In genomic region chr1:52251038-52251735, GRCm38 (mm10) we compare ENCODE assay signal across 20 mouse cellular contexts. TPM values are rescaled to one million over a fixed set of nuclear protein-coding genes. Genes with fewer than 3 reads are reported as not detected.
DNase-seq lines count a peak whose midpoint lies in the region; ATAC-seq and TF ChIP-seq lines count a peak whose summit lies in the region.
"Had no signal": no experiment of that assay in that cellular context is flagged by ENCODE, and none has a peak within 500 bp of the region (broad histone marks: within the 10 kb centered on the region; RNA-seq: fewer than 3 reads in every experiment).

No protein-coding gene starts in this region.

- intact Hi-C loops in left cerebral cortex, adult 2 months (cut with DNase I), result no loop called here

- H3K9me3 ChIP-seq in heart, embryonic 13.5 days, result no peaks in the 10 kb centered on the region
- no peaks in the 10 kb centered on the region for H3K9me3 ChIP-seq in intestine, embryonic 16.5 days (ENCODE audit: control insufficient read depth, low read length)
- H3K9me3 ChIP-seq in stomach, postnatal 0 days (ENCODE audit: control insufficient read depth, low read length), result no peaks in the 10 kb centered on the region
- H3K9me3 ChIP-seq: embryonic facial prominence, embryonic 12.5 days; liver, embryonic 15.5 days; midbrain, embryonic 15.5 days had no signal

- H3K4me1 ChIP-seq in heart, embryonic 13.5 days, result peaks cover 21% of the 10 kb centered on the region
- peaks cover 8% of the 10 kb centered on the region; the same call in 1 of the 2 replicates for H3K4me1 ChIP-seq in intestine, embryonic 16.5 days (ENCODE audit: control insufficient read depth, insufficient read depth, low read length)
- no peaks in the 10 kb centered on the region for H3K4me1 ChIP-seq in stomach, postnatal 0 days (replicated peaks; ENCODE audit: control insufficient read depth, insufficient read depth)
- H3K4me1 ChIP-seq: embryonic facial prominence, embryonic 12.5 days; liver, embryonic 15.5 days; midbrain, embryonic 15.5 days had no signal

- no peaks in the 10 kb centered on the region for H3K36me3 ChIP-seq in heart, embryonic 13.5 days
- no peaks in the 10 kb centered on the region for H3K36me3 ChIP-seq in intestine, embryonic 16.5 days (ENCODE audit: control insufficient read depth, insufficient read depth, low read length)
- H3K36me3 ChIP-seq in stomach, postnatal 0 days (ENCODE audit: control insufficient read depth, insufficient read depth, low read length), result no peaks in the 10 kb centered on the region
- H3K36me3 ChIP-seq: embryonic facial prominence, embryonic 12.5 days; liver, embryonic 15.5 days; midbrain, embryonic 15.5 days had no signal

- no peak for DNase-seq in heart, adult 8-10 months (ENCODE audit: low spot score)
- DNase-seq in kidney, adult 8-10 months, result peak; percentile 73 to 82
- DNase-seq in kidney, postnatal 25 days, result peak; percentile 53 to 81
- DNase-seq in urinary bladder, postnatal 10 days (ENCODE audit: low spot score), result no peak
- no peak for DNase-seq in stomach, postnatal 0 days (ENCODE audit: low spot score)
- no peak for DNase-seq in left cerebral cortex, adult 2 months (ENCODE audit: extremely low spot score in 1 of 2, low spot score in 2 of 2)
- DNase-seq: adrenal gland, postnatal 36 days; cerebellum, adult 2 months; lung, postnatal 10 days; right cerebral cortex, adult 18-20 months; spleen, adult 18-20 months had no signal

- ATAC-seq in heart, embryonic 13.5 days (ENCODE audit: extremely low read depth, insufficient number of reproducible peaks, low FRiP score, low TSS enrichment), result no peak
- 0 out of 2 replicates have a peak, but pooled peaks have one; percentile 10 for ATAC-seq in intestine, embryonic 16.5 days
- ATAC-seq in stomach, postnatal 0 days (ENCODE audit: low FRiP score, low TSS enrichment), result no peak
- ATAC-seq: forebrain, embryonic 16.5 days; hindbrain, embryonic 16.5 days; midbrain, embryonic 15.5 days had no signal

- TF ChIP-seq EP300 in stomach, postnatal 0 days (optimal IDR thresholded peaks at IDR 0.05), result no peak

- no peak for TF ChIP-seq CTCF in stomach, postnatal 0 days (IDR thresholded peaks at IDR 0.05; ENCODE audit: low read depth)
- no peak for TF ChIP-seq CTCF in left cerebral cortex, adult 2 months (IDR thresholded peaks at IDR 0.05)

- H3K27ac ChIP-seq in heart, embryonic 13.5 days (replicated peaks), result peak overlapping the region; percentile 46
- H3K27ac ChIP-seq in intestine, embryonic 16.5 days (ENCODE audit: low read length), result no peak overlapping the region
- no peak overlapping the region for H3K27ac ChIP-seq in stomach, postnatal 0 days (replicated peaks)
- no peak overlapping the region for H3K27ac ChIP-seq in left cerebral cortex, adult 2 months
- H3K27ac ChIP-seq: embryonic facial prominence, embryonic 12.5 days; layer of hippocampus, adult 2 months; liver, embryonic 15.5 days; midbrain, embryonic 15.5 days had no signal

- no peak overlapping the region for H3K9ac ChIP-seq in heart, embryonic 13.5 days
- no peak overlapping the region for H3K9ac ChIP-seq in intestine, embryonic 16.5 days (ENCODE audit: low read depth, low read length)
- H3K9ac ChIP-seq in stomach, postnatal 0 days (ENCODE audit: low read length), result no peak overlapping the region
- H3K9ac ChIP-seq: embryonic facial prominence, embryonic 12.5 days; liver, embryonic 15.5 days; midbrain, embryonic 15.5 days had no signal

- H3K4me3 ChIP-seq in heart, embryonic 13.5 days, result no peak overlapping the region
- H3K4me3 ChIP-seq in intestine, embryonic 16.5 days (ENCODE audit: low read length), result no peak overlapping the region
- no peak overlapping the region for H3K4me3 ChIP-seq in stomach, postnatal 0 days (ENCODE audit: low read depth, low read length)
- H3K4me3 ChIP-seq in left cerebral cortex, adult 2 months, result no peak overlapping the region
- H3K4me3 ChIP-seq: embryonic facial prominence, embryonic 12.5 days; layer of hippocampus, adult 2 months; liver, embryonic 15.5 days; megakaryocyte, embryonic 14.5 days; midbrain, embryonic 15.5 days had no signal

- 40% methylated on average over 7 of the region's 7 CpGs for whole genome bisulfite sequencing in heart, embryonic 13.5 days
- WGBS in intestine, embryonic 16.5 days, result 70% methylated on average over 7 of the region's 7 CpGs
- WGBS in stomach, postnatal 0 days, result 70% methylated on average over 7 of the region's 7 CpGs

- no peaks in the 10 kb centered on the region; the same call in 1 of the 2 replicates for H3K27me3 ChIP-seq in heart, embryonic 13.5 days (replicated peaks)
- H3K27me3 ChIP-seq in intestine, embryonic 16.5 days (replicated peaks; ENCODE audit: control insufficient read depth, insufficient read depth, low read length), result no peaks in the 10 kb centered on the region
- H3K27me3 ChIP-seq in stomach, postnatal 0 days (ENCODE audit: control insufficient read depth, insufficient read depth, low read length), result no peaks in the 10 kb centered on the region
- H3K27me3 ChIP-seq: embryonic facial prominence, embryonic 12.5 days; liver, embryonic 15.5 days; midbrain, embryonic 15.5 days had no signal

- H3K4me2 ChIP-seq in heart, embryonic 13.5 days, result peak overlapping the region; percentile 50
- H3K4me2 ChIP-seq in intestine, embryonic 16.5 days (ENCODE audit: low read depth, low read length), result no peak overlapping the region
- no peak overlapping the region for H3K4me2 ChIP-seq in stomach, postnatal 0 days (replicated peaks; ENCODE audit: low read depth)
- H3K4me2 ChIP-seq: embryonic facial prominence, embryonic 12.5 days; liver, embryonic 15.5 days; midbrain, embryonic 15.5 days had no signal

RNA-seq across cellular contexts. Expression of gene Gls, which starts 18.2 kb away (rescaled TPM):
- 14.7 and 20.5 TPM in 2 replicates for polyA plus RNA-seq in heart, embryonic 13.5 days (2015; fragmentation: Nextera tagmentation; extraction: Ambion mirVana)
- 10 to 100 TPM; 66.5 to 87.3 (median 81.9) TPM for total RNA-seq in heart, adult 8-10 months (2022)
- polyA plus RNA-seq in intestine, embryonic 16.5 days (2015; fragmentation: Nextera tagmentation; extraction: Ambion mirVana), result 21.0 and 22.9 TPM in 2 replicates
- polyA plus RNA-seq in stomach, postnatal 0 days (2015; fragmentation: Nextera tagmentation; extraction: Ambion mirVana), result 10.4 TPM in 2 replicates
- 100 to 1,000 TPM; 402 to 406 TPM for total RNA-seq in left cerebral cortex, adult 2 months (2021)

Comparison
In these comparisons a context has a peak if more than half of its experiments do, and no peak if none do; other contexts are left out.
1. DNase-seq: peak in kidney, adult 8-10 months (2 of 2) and kidney, postnatal 25 days (2 of 2); none in heart, adult 8-10 months (single experiment), urinary bladder, postnatal 10 days (single experiment), stomach, postnatal 0 days (single experiment) and left cerebral cortex, adult 2 months (0 of 2).